Mouse (Mus musculus): ENCODE results near the gene Nav1.
"Not testable (repeated sequence)": the region's sequence is repeated elsewhere in the genome, so short reads cannot be mapped to it uniquely, and the experiment has no call there.

Gene Nav1

GRCm38 (mm10) chr1:135485179-135485578, 121.9 kb downstream of the Nav1 start:
- DNase-seq (ENCODE audit: low spot score in 2 of 2): no peak

- not testable (repeated sequence) for DNase-seq (ENCODE audit: low spot score in 2 of 2)
These were observed 122.5 kb downstream of the Nav1 start for GRCm38 (mm10) chr1:135484503-135485051.

GRCm38 (mm10) chr1:135483971-135484370, 123.1 kb downstream of the Nav1 start:
- DNase-seq (ENCODE audit: low spot score in 2 of 2): no peak

- DNase-seq (ENCODE audit: low spot score in 2 of 2): no peak
These were observed 124.4 kb downstream of the Nav1 start for GRCm38 (mm10) chr1:135482666-135483065.

GRCm38 (mm10) chr1:135481656-135482055, 125.4 kb downstream of the Nav1 start:
- no peak for DNase-seq (ENCODE audit: low spot score in 2 of 2)

GRCm38 (mm10) chr1:135480815-135481214, 126.3 kb downstream of the Nav1 start:
- no peak for DNase-seq (ENCODE audit: low spot score in 2 of 2)

- no peak for DNase-seq (ENCODE audit: low spot score in 2 of 2)
These were observed 131.6 kb downstream of the Nav1 start for GRCm38 (mm10) chr1:135475571-135475895.

- no peak for DNase-seq (ENCODE audit: low spot score in 2 of 2)
These were observed 132.1 kb downstream of the Nav1 start for GRCm38 (mm10) chr1:135474861-135475570.

GRCm38 (mm10) chr1:135472536-135472935, 134.6 kb downstream of the Nav1 start:
- DNase-seq (ENCODE audit: low spot score in 2 of 2): no peak

- no peak for DNase-seq (ENCODE audit: low spot score in 2 of 2)
These were observed 135.4 kb downstream of the Nav1 start for GRCm38 (mm10) chr1:135471742-135472141.

- DNase-seq (ENCODE audit: low spot score in 2 of 2): no peak
These were observed 136.5 kb downstream of the Nav1 start for GRCm38 (mm10) chr1:135470546-135470945.

GRCm38 (mm10) chr1:135467462-135467861, 139.6 kb downstream of the Nav1 start:
- no peak for DNase-seq (ENCODE audit: low spot score in 2 of 2)

- no peak for DNase-seq (ENCODE audit: low spot score in 2 of 2)
These were observed 140.2 kb downstream of the Nav1 start for GRCm38 (mm10) chr1:135466935-135467334.

- no peak for DNase-seq (ENCODE audit: low spot score in 2 of 2)
These were observed 141.4 kb downstream of the Nav1 start for GRCm38 (mm10) chr1:135465734-135466133.

GRCm38 (mm10) chr1:135462736-135463135, 144.4 kb downstream of the Nav1 start:
- DNase-seq (ENCODE audit: low spot score in 2 of 2): no peak

- DNase-seq (ENCODE audit: low spot score in 2 of 2): no peak
These were observed 144.8 kb downstream of the Nav1 start for GRCm38 (mm10) chr1:135462304-135462703.

- DNase-seq (ENCODE audit: low spot score in 2 of 2): peak in 1 of 2 experiments; percentile 29
These were observed 145.9 kb downstream of the Nav1 start for GRCm38 (mm10) chr1:135461097-135461730.

GRCm38 (mm10) chr1:135460521-135460920, 146.6 kb downstream of the Nav1 start:
- no peak for DNase-seq (ENCODE audit: low spot score in 2 of 2)

GRCm38 (mm10) chr1:135457860-135458259, 149.2 kb downstream of the Nav1 start:
- DNase-seq (ENCODE audit: low spot score in 2 of 2): no peak

- no peak for DNase-seq (ENCODE audit: low spot score in 2 of 2)
These were observed 154.8 kb downstream of the Nav1 start for GRCm38 (mm10) chr1:135452259-135452658.

GRCm38 (mm10) chr1:135451419-135451818, 155.7 kb downstream of the Nav1 start:
- no peak for DNase-seq (ENCODE audit: low spot score in 2 of 2)

GRCm38 (mm10) chr1:135449876-135450275, 157.2 kb downstream of the Nav1 start:
- DNase-seq (ENCODE audit: low spot score in 2 of 2): no peak

- DNase-seq (ENCODE audit: low spot score in 2 of 2): no peak
These were observed 158.2 kb downstream of the Nav1 start for GRCm38 (mm10) chr1:135448940-135449339.
